ENCODE assay signal across 21 mouse cellular contexts in the genomic region with DNA sequence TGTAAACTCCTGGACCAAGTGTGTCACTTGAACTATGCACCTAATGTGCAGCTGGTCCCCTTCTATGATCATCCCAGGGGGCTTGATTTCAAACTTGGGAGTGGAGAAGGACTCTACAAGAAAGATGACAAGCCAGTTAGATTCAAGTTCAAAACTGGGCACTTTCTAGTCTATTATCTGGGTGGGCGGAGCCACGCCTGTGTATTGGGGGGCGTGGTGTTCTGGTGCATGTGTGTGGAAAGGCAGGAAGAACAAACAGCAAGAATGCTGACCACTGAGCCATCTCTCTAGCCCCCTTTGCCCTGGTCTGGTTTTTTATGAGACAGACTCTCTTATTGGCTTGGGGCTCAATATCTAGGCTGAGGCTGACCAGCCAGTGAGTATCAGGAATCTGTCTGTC. TPM values are rescaled to one million over a fixed set of nuclear protein-coding genes. Genes with fewer than 3 reads are reported as not detected.
"Had no signal": no experiment of that assay in that cellular context is flagged by ENCODE, and none has a peak within 500 bp of the region (broad histone marks: within the 10 kb centered on the region; RNA-seq: fewer than 3 reads in every experiment).

No protein-coding gene starts in this region.

- H3K36me3 ChIP-seq: limb, embryonic 12.5 days; limb, embryonic 15.5 days; liver, embryonic 13.5 days; stomach, embryonic 15.5 days had no signal

- H3K9me3 ChIP-seq: limb, embryonic 12.5 days; limb, embryonic 15.5 days; liver, embryonic 13.5 days; megakaryocyte, embryonic 14.5 days; stomach, embryonic 15.5 days had no signal

- H3K4me1 ChIP-seq: limb, embryonic 12.5 days; limb, embryonic 15.5 days; stomach, embryonic 15.5 days had no signal

- H3K9ac ChIP-seq: limb, embryonic 12.5 days; limb, embryonic 15.5 days; liver, embryonic 13.5 days; stomach, embryonic 15.5 days had no signal

- H3K4me3 ChIP-seq: limb, embryonic 12.5 days; limb, embryonic 15.5 days; liver, embryonic 13.5 days; megakaryocyte, embryonic 14.5 days; stomach, embryonic 15.5 days had no signal

- DNase-seq: kidney, adult 18-20 months; kidney, adult 9 months; kidney, postnatal 14 days; kidney, postnatal 4 days; left cerebral cortex, postnatal 4 days; liver, embryonic 13.5 days; lung, adult 2 months; lung, postnatal 14 days; midbrain, embryonic 14.5 days; right cerebral cortex, postnatal 14 days; right cerebral cortex, postnatal 4 days; thymus, adult 18-20 months; thymus, postnatal 36 days had no signal

- H3K27ac ChIP-seq: limb, embryonic 12.5 days; limb, embryonic 15.5 days; liver, embryonic 13.5 days; macrophage; stomach, embryonic 15.5 days had no signal

- H3K27me3 ChIP-seq: limb, embryonic 12.5 days; limb, embryonic 15.5 days; liver, embryonic 13.5 days; megakaryocyte, embryonic 14.5 days; stomach, embryonic 15.5 days had no signal

- H3K4me2 ChIP-seq: limb, embryonic 12.5 days; limb, embryonic 15.5 days; liver, embryonic 13.5 days; midbrain, embryonic 11.5 days; stomach, embryonic 15.5 days had no signal

RNA-seq across cellular contexts. Expression of a gene that starts 55.1 kb away (rescaled TPM):
- total RNA-seq: layer of hippocampus, postnatal 14 days; midbrain, postnatal 0 days had no signal
